ENCODE assay signal across 14 mouse cellular contexts in genomic region chr5:111229671-111230070, GRCm38 (mm10).
DNase-seq lines count a peak whose midpoint lies in the region; ATAC-seq and TF ChIP-seq lines count a peak whose summit lies in the region.
"Had no signal": no experiment of that assay in that cellular context is flagged by ENCODE, and none has a peak within 500 bp of the region (broad histone marks: within the 10 kb centered on the region; RNA-seq: fewer than 3 reads in every experiment).

No protein-coding gene starts in this region.

- peaks cover 85% of the 10 kb centered on the region for H3K4me1 ChIP-seq in forebrain, embryonic 10.5 days
- H3K4me1 ChIP-seq in forebrain, embryonic 15.5 days: peaks cover 35% of the 10 kb centered on the region
- peaks cover 35% of the 10 kb centered on the region for H3K4me1 ChIP-seq in intestine, embryonic 15.5 days (replicated peaks)
- peaks cover 4% of the 10 kb centered on the region; the same call in 1 of the 2 replicates for H3K4me1 ChIP-seq in intestine, postnatal 0 days (replicated peaks; ENCODE audit: control insufficient read depth, insufficient read depth, low read length)
- H3K4me1 ChIP-seq in hindbrain, embryonic 13.5 days (replicated peaks): peaks cover 89% of the 10 kb centered on the region
- H3K4me1 ChIP-seq in liver, embryonic 12.5 days: peaks cover 14% of the 10 kb centered on the region

- DNase-seq in forebrain, embryonic 10.5 days (ENCODE audit: extremely low spot score, low spot score): no peak
- DNase-seq in 3T3-L1 (ENCODE audit: low read depth, low spot score): peak; percentile 34
- DNase-seq in cerebellum, adult 18-20 months: no peak
- DNase-seq: B cell, adult 2 months; gastrocnemius, postnatal 14 days; kidney, postnatal 10 days; thymus, adult 18-20 months had no signal

- H3K4me3 ChIP-seq in forebrain, embryonic 10.5 days: no peak overlapping the region
- H3K4me3 ChIP-seq in forebrain, embryonic 15.5 days: no peak overlapping the region
- H3K4me3 ChIP-seq in intestine, embryonic 15.5 days (replicated peaks): no peak overlapping the region
- H3K4me3 ChIP-seq in intestine, postnatal 0 days (ENCODE audit: low read depth, low read length): no peak overlapping the region
- H3K4me3 ChIP-seq in hindbrain, embryonic 13.5 days: no peak overlapping the region
- no peak overlapping the region for H3K4me3 ChIP-seq in liver, embryonic 12.5 days
- H3K4me3 ChIP-seq: limb, embryonic 15.5 days had no signal

- peak overlapping the region; percentile 27 for H3K27ac ChIP-seq in forebrain, embryonic 10.5 days
- H3K27ac ChIP-seq in forebrain, embryonic 15.5 days (replicated peaks): no peak overlapping the region
- H3K27ac ChIP-seq in intestine, embryonic 15.5 days: peak overlapping the region; percentile 73; the same call in 1 of the 2 replicates
- H3K27ac ChIP-seq in intestine, postnatal 0 days (ENCODE audit: low read depth, low read length): no peak overlapping the region
- peak overlapping the region; percentile 74; the same call in 1 of the 2 replicates for H3K27ac ChIP-seq in hindbrain, embryonic 13.5 days
- no peak overlapping the region for H3K27ac ChIP-seq in liver, embryonic 12.5 days
- H3K27ac ChIP-seq: limb, embryonic 15.5 days had no signal

- H3K27me3 ChIP-seq in forebrain, embryonic 10.5 days (ENCODE audit: poor library complexity, severe bottlenecking): peaks cover 29% of the 10 kb centered on the region
- H3K27me3 ChIP-seq in forebrain, embryonic 15.5 days: no peaks in the 10 kb centered on the region
- H3K27me3 ChIP-seq in intestine, embryonic 15.5 days (replicated peaks): no peaks in the 10 kb centered on the region
- no peaks in the 10 kb centered on the region for H3K27me3 ChIP-seq in intestine, postnatal 0 days (replicated peaks; ENCODE audit: control insufficient read depth, insufficient read depth, low read length)
- no peaks in the 10 kb centered on the region for H3K27me3 ChIP-seq in hindbrain, embryonic 13.5 days
- 0 out of 2 replicates have a peak, but pooled peaks cover 4% of the 10 kb centered on the region for H3K27me3 ChIP-seq in liver, embryonic 12.5 days (replicated peaks)
- H3K27me3 ChIP-seq: limb, embryonic 15.5 days had no signal

- no peak overlapping the region for H3K9ac ChIP-seq in forebrain, embryonic 15.5 days (replicated peaks)
- H3K9ac ChIP-seq in intestine, embryonic 15.5 days: no peak overlapping the region
- H3K9ac ChIP-seq in intestine, postnatal 0 days (ENCODE audit: low read depth, low read length): no peak overlapping the region
- H3K9ac ChIP-seq in hindbrain, embryonic 13.5 days: peak overlapping the region; percentile 21
- no peak overlapping the region for H3K9ac ChIP-seq in liver, embryonic 12.5 days
- H3K9ac ChIP-seq: limb, embryonic 15.5 days had no signal

- peaks cover 18% of the 10 kb centered on the region for H3K36me3 ChIP-seq in forebrain, embryonic 10.5 days (replicated peaks)
- H3K36me3 ChIP-seq in forebrain, embryonic 15.5 days: peaks cover 48% of the 10 kb centered on the region
- H3K36me3 ChIP-seq in intestine, embryonic 15.5 days: no peaks in the 10 kb centered on the region
- peaks cover 23% of the 10 kb centered on the region for H3K36me3 ChIP-seq in intestine, postnatal 0 days (ENCODE audit: control insufficient read depth, insufficient read depth)
- peaks cover 55% of the 10 kb centered on the region for H3K36me3 ChIP-seq in hindbrain, embryonic 13.5 days
- H3K36me3 ChIP-seq in liver, embryonic 12.5 days: no peaks in the 10 kb centered on the region

- TF ChIP-seq CTCF in intestine, postnatal 0 days (IDR thresholded peaks at IDR 0.05; ENCODE audit: low read depth): no peak

- H3K4me2 ChIP-seq in forebrain, embryonic 15.5 days (replicated peaks): no peak overlapping the region
- H3K4me2 ChIP-seq in intestine, embryonic 15.5 days (replicated peaks): no peak overlapping the region
- H3K4me2 ChIP-seq in intestine, postnatal 0 days (replicated peaks; ENCODE audit: low read depth): no peak overlapping the region
- H3K4me2 ChIP-seq in hindbrain, embryonic 13.5 days: no peak overlapping the region
- no peak overlapping the region for H3K4me2 ChIP-seq in liver, embryonic 12.5 days
- H3K4me2 ChIP-seq: limb, embryonic 15.5 days had no signal

- ATAC-seq in forebrain, embryonic 15.5 days (replicated peaks): no peak
- no peak for ATAC-seq in intestine, embryonic 15.5 days
- ATAC-seq in intestine, postnatal 0 days: no peak
- no peak for ATAC-seq in hindbrain, embryonic 13.5 days (ENCODE audit: low FRiP score)
- no peak for ATAC-seq in liver, embryonic 12.5 days
- ATAC-seq: forebrain, embryonic 14.5 days had no signal

- no peaks in the 10 kb centered on the region for H3K9me3 ChIP-seq in forebrain, embryonic 10.5 days
- no peaks in the 10 kb centered on the region for H3K9me3 ChIP-seq in forebrain, embryonic 15.5 days
- H3K9me3 ChIP-seq in intestine, embryonic 15.5 days: no peaks in the 10 kb centered on the region
- no peaks in the 10 kb centered on the region for H3K9me3 ChIP-seq in intestine, postnatal 0 days (ENCODE audit: control insufficient read depth)
- H3K9me3 ChIP-seq in hindbrain, embryonic 13.5 days: no peaks in the 10 kb centered on the region
- H3K9me3 ChIP-seq in liver, embryonic 12.5 days (replicated peaks): no peaks in the 10 kb centered on the region
- H3K9me3 ChIP-seq: limb, embryonic 15.5 days had no signal

- WGBS in forebrain, embryonic 10.5 days: 63% methylated on average over 3 of the region's 3 CpGs
- WGBS in forebrain, embryonic 15.5 days: 54% methylated on average over 3 of the region's 3 CpGs
- 49% methylated on average over 3 of the region's 3 CpGs for WGBS in intestine, embryonic 15.5 days
- WGBS in intestine, postnatal 0 days: 61% methylated on average over 3 of the region's 3 CpGs
- 49% methylated on average over 3 of the region's 3 CpGs for WGBS in hindbrain, embryonic 13.5 days
- 53% methylated on average over 3 of the region's 3 CpGs for WGBS in liver, embryonic 12.5 days (ENCODE audit: insufficient replicate concordance)

Comparison
In these comparisons a context has a peak if more than half of its experiments do, and no peak if none do; other contexts are left out.
1. H3K27ac ChIP-seq: peak in forebrain, embryonic 10.5 days (single experiment), intestine, embryonic 15.5 days (single experiment) and hindbrain, embryonic 13.5 days (single experiment); none in forebrain, embryonic 15.5 days (single experiment), intestine, postnatal 0 days (single experiment) and liver, embryonic 12.5 days (single experiment).